In genomic region chr4:149551696-149552095, GRCm38 (mm10) we compare ENCODE assay signal across 22 mouse cellular contexts. TPM values are rescaled to one million over a fixed set of nuclear protein-coding genes. Genes with fewer than 3 reads are reported as not detected.
DNase-seq lines count a peak whose midpoint lies in the region; ATAC-seq and TF ChIP-seq lines count a peak whose summit lies in the region.
"Had no signal": no experiment of that assay in that cellular context is flagged by ENCODE, and none has a peak within 500 bp of the region (broad histone marks: within the 10 kb centered on the region; RNA-seq: fewer than 3 reads in every experiment).

No protein-coding gene starts in this region.

- no peak overlapping the region for H3K27ac ChIP-seq in kidney, postnatal 0 days
- no peak overlapping the region for H3K27ac ChIP-seq in lung, embryonic 14.5 days (ENCODE audit: low read depth)
- no peak overlapping the region for H3K27ac ChIP-seq in lung, embryonic 16.5 days (ENCODE audit: low read length)
- no peak overlapping the region for H3K27ac ChIP-seq in lung, postnatal 0 days (ENCODE audit: low read length)

- WGBS in kidney, postnatal 0 days, result 64% methylated on average over 5 of the region's 5 CpGs
- 56% methylated on average over 5 of the region's 5 CpGs for WGBS in lung, embryonic 14.5 days
- WGBS in lung, embryonic 16.5 days, result 50% methylated on average over 5 of the region's 5 CpGs
- 70% methylated on average over 5 of the region's 5 CpGs for WGBS in lung, adult 2 months
- WGBS in lung, postnatal 0 days, result 46% methylated on average over 5 of the region's 5 CpGs

- no peak overlapping the region for H3K4me3 ChIP-seq in kidney, postnatal 0 days (replicated peaks; ENCODE audit: low read depth, low read length)
- no peak overlapping the region for H3K4me3 ChIP-seq in lung, embryonic 14.5 days (ENCODE audit: low read depth, low read length)
- no peak overlapping the region for H3K4me3 ChIP-seq in lung, embryonic 16.5 days (ENCODE audit: low read length)
- H3K4me3 ChIP-seq in lung, adult 2 months (replicated peaks; ENCODE audit: extremely low read depth, low read depth, low read length), result no peak overlapping the region
- no peak overlapping the region for H3K4me3 ChIP-seq in lung, postnatal 0 days (ENCODE audit: low read depth, low read length)

- no peak overlapping the region for H3K9ac ChIP-seq in kidney, postnatal 0 days (ENCODE audit: low read depth, low read length)
- no peak overlapping the region for H3K9ac ChIP-seq in lung, embryonic 14.5 days
- H3K9ac ChIP-seq in lung, embryonic 16.5 days (ENCODE audit: low read length), result no peak overlapping the region
- no peak overlapping the region for H3K9ac ChIP-seq in lung, postnatal 0 days (replicated peaks; ENCODE audit: low read depth)

- peaks cover 16% of the 10 kb centered on the region; the same call in 1 of the 2 replicates for H3K36me3 ChIP-seq in kidney, postnatal 0 days (ENCODE audit: insufficient read depth, low read length)
- H3K36me3 ChIP-seq in lung, embryonic 14.5 days (ENCODE audit: insufficient read depth), result peaks cover 16% of the 10 kb centered on the region; the same call in 1 of the 2 replicates
- no peaks in the 10 kb centered on the region for H3K36me3 ChIP-seq in lung, embryonic 16.5 days (ENCODE audit: control insufficient read depth, insufficient read depth, low read length)
- H3K36me3 ChIP-seq in lung, postnatal 0 days (ENCODE audit: insufficient read depth, low read length), result no peaks in the 10 kb centered on the region
- H3K36me3 ChIP-seq: G1E had no signal

- no peak for TF ChIP-seq POLR2A in lung, adult 2 months (IDR thresholded peaks at IDR 0.05; ENCODE audit: borderline replicate concordance, extremely low read depth, low read depth, low read length)

- no peak for TF ChIP-seq EP300 in lung, postnatal 0 days (IDR thresholded peaks at IDR 0.05)

- H3K9me3 ChIP-seq in kidney, postnatal 0 days (replicated peaks; ENCODE audit: low read length), result no peaks in the 10 kb centered on the region
- no peaks in the 10 kb centered on the region for H3K9me3 ChIP-seq in lung, embryonic 14.5 days (ENCODE audit: low read depth, low read length)
- H3K9me3 ChIP-seq in lung, embryonic 16.5 days (ENCODE audit: control insufficient read depth, low read length), result no peaks in the 10 kb centered on the region
- no peaks in the 10 kb centered on the region for H3K9me3 ChIP-seq in lung, postnatal 0 days (ENCODE audit: low read length)
- H3K9me3 ChIP-seq: G1E had no signal

- no peak for TF ChIP-seq CTCF in kidney, postnatal 0 days (IDR thresholded peaks at IDR 0.05; ENCODE audit: low read depth)
- TF ChIP-seq CTCF in lung, embryonic 14.5 days (IDR thresholded peaks at IDR 0.05; ENCODE audit: low read depth), result no peak
- TF ChIP-seq CTCF in lung, adult 2 months (IDR thresholded peaks at IDR 0.05; ENCODE audit: insufficient read depth, low read length), result no peak
- no peak for TF ChIP-seq CTCF in lung, postnatal 0 days (IDR thresholded peaks at IDR 0.05)

- H3K27me3 ChIP-seq in kidney, postnatal 0 days (ENCODE audit: insufficient read depth, low read length), result no peaks in the 10 kb centered on the region
- no peaks in the 10 kb centered on the region for H3K27me3 ChIP-seq in lung, embryonic 14.5 days (ENCODE audit: insufficient read depth, low read length)
- H3K27me3 ChIP-seq in lung, embryonic 16.5 days (ENCODE audit: control insufficient read depth, insufficient read depth, low read depth, low read length), result no peaks in the 10 kb centered on the region
- H3K27me3 ChIP-seq in lung, postnatal 0 days (replicated peaks; ENCODE audit: insufficient read depth, low read length), result no peaks in the 10 kb centered on the region
- H3K27me3 ChIP-seq: CH12.LX, Patski had no signal

- DNase-seq in kidney, postnatal 0 days (ENCODE audit: low spot score), result peak; percentile 55
- DNase-seq in kidney, adult 9 months, result no peak
- DNase-seq in lung, embryonic 14.5 days, result peak; percentile 51
- DNase-seq in lung, adult 18-20 months, result no peak
- DNase-seq in lung, adult 2 months, result no peak
- DNase-seq in lung, postnatal 0 days (ENCODE audit: low spot score), result peak; percentile 54
- DNase-seq in lung, postnatal 25 days (ENCODE audit: low spot score), result no peak
- DNase-seq: adrenal gland, adult 2 months; adrenal gland, adult 8-10 months; adrenal gland, postnatal 10 days; adrenal gland, postnatal 14 days; adrenal gland, postnatal 25 days; adrenal gland, postnatal 36 days; B cell, adult 2 months; cerebellum, adult 11 months; cerebellum, adult 11-12 months had no signal

- ATAC-seq in kidney, postnatal 0 days (replicated peaks; ENCODE audit: low FRiP score, low read depth), result no peak
- no peak for ATAC-seq in lung, embryonic 14.5 days (ENCODE audit: insufficient read depth)
- ATAC-seq in lung, embryonic 16.5 days (ENCODE audit: low read depth), result peak; percentile 39; the same call in 1 of the 2 replicates
- no peak for ATAC-seq in lung, postnatal 0 days
- ATAC-seq: activated CD4-positive, CD25-positive, alpha-beta regulatory T cell, adult 4 months; CD4-positive, CD25-positive, alpha-beta regulatory T cell, adult 4 months; Patski had no signal

- no peaks in the 10 kb centered on the region for H3K4me1 ChIP-seq in kidney, postnatal 0 days (replicated peaks; ENCODE audit: insufficient read depth, low read length)
- no peaks in the 10 kb centered on the region for H3K4me1 ChIP-seq in lung, embryonic 14.5 days (ENCODE audit: insufficient read depth)
- no peaks in the 10 kb centered on the region for H3K4me1 ChIP-seq in lung, embryonic 16.5 days (replicated peaks; ENCODE audit: control insufficient read depth, insufficient read depth, low read length)
- no peaks in the 10 kb centered on the region for H3K4me1 ChIP-seq in lung, adult 2 months (ENCODE audit: control insufficient read depth, insufficient read depth, low read length)
- H3K4me1 ChIP-seq in lung, postnatal 0 days (ENCODE audit: insufficient read depth, low read depth, low read length), result no peaks in the 10 kb centered on the region

- H3K4me2 ChIP-seq in kidney, postnatal 0 days (ENCODE audit: low read length), result no peak overlapping the region
- no peak overlapping the region for H3K4me2 ChIP-seq in lung, embryonic 14.5 days
- no peak overlapping the region for H3K4me2 ChIP-seq in lung, embryonic 16.5 days (ENCODE audit: low read depth, low read length)
- H3K4me2 ChIP-seq in lung, postnatal 0 days (replicated peaks; ENCODE audit: low read depth, low read length), result no peak overlapping the region

RNA-seq across cellular contexts. Expression of gene Ctnnbip1, which starts 33.7 kb away (rescaled TPM):
- 63.3 and 66.3 TPM in 2 replicates for polyA plus RNA-seq in kidney, postnatal 0 days (2015; fragmentation: Nextera tagmentation; extraction: Ambion mirVana)
- 65.3 and 65.4 TPM in 2 replicates for polyA plus RNA-seq in lung, embryonic 14.5 days (2014; fragmentation: Nextera tagmentation; extraction: Ambion mirVana)
- polyA plus RNA-seq in lung, embryonic 16.5 days (2015; fragmentation: Nextera tagmentation; extraction: Ambion mirVana), result 57.5 and 59.7 TPM in 2 replicates
- 9.8 and 16.0 TPM in 2 replicates for polyA plus RNA-seq in lung, adult 2 months (2012; rRNA removed)
- polyA plus RNA-seq in lung, postnatal 0 days (2015; fragmentation: Nextera tagmentation; extraction: Ambion mirVana), result 38.4 and 40.1 TPM in 2 replicates

RNA-seq across cellular contexts. Expression of gene Clstn1, which starts 34.6 kb away (rescaled TPM):
- 40.7 and 43.9 TPM in 2 replicates for polyA plus RNA-seq in kidney, postnatal 0 days (2015; fragmentation: Nextera tagmentation; extraction: Ambion mirVana)
- polyA plus RNA-seq in lung, embryonic 14.5 days (2014; fragmentation: Nextera tagmentation; extraction: Ambion mirVana), result 45.3 and 45.7 TPM in 2 replicates
- 13.6 and 15.3 TPM in 2 replicates for polyA plus RNA-seq in lung, embryonic 16.5 days (2015; fragmentation: Nextera tagmentation; extraction: Ambion mirVana)
- 93.8 and 111 TPM in 2 replicates for polyA plus RNA-seq in lung, adult 2 months (2012; rRNA removed)
- 43.6 and 48.7 TPM in 2 replicates for polyA plus RNA-seq in lung, postnatal 0 days (2015; fragmentation: Nextera tagmentation; extraction: Ambion mirVana)

Comparison
In these comparisons a context has a peak if more than half of its experiments do, and no peak if none do; other contexts are left out.
1. DNase-seq: peak in kidney, postnatal 0 days (single experiment), lung, embryonic 14.5 days (single experiment) and lung, postnatal 0 days (single experiment); none in kidney, adult 9 months (single experiment), lung, adult 18-20 months (0 of 2), lung, adult 2 months (single experiment) and lung, postnatal 25 days (single experiment).